Mouse (Mus musculus) CH12.LX (cell line): ENCODE measurements at regions not wholly inside any gene's neighbourhood (a gene's known extent, or its start where the extent isn't known, plus 50 kb on each side); places are given as distances from the start of the nearest gene placed in this dataset.

Source experiments
- DNase-seq: peaks from one replicate; pipeline ENCODE4 v3.0.0-alpha.2; 2013; ENCODE audit errors: extremely low read depth
- H3K27ac ChIP-seq: 2 replicates; pipeline ENCODE4 v1.5.1; 2012; ENCODE audit warnings: low read depth, mild to moderate bottlenecking, control low read depth, moderate library complexity; ENCODE audit not compliant: insufficient read depth
- H3K27me3 ChIP-seq: replicated peaks from 2 replicates; pipeline ENCODE3; 2012; ENCODE audit warnings: inconsistent platforms
- H3K36me3 ChIP-seq, 2 experiments: replicated peaks in 1 of 2; 2 replicates each; pipeline versions ENCODE3 to v1.6.1; 2012; ENCODE audit warnings: inconsistent platforms in 1 of 2, low read length in 1 of 2, mild to moderate bottlenecking in 1 of 2, mixed read lengths in 1 of 2, moderate library complexity in 1 of 2; ENCODE audit not compliant: control insufficient read depth in 1 of 2, insufficient read depth in 1 of 2
- H3K4me1 ChIP-seq, 2 experiments: 2 replicates each; pipeline ENCODE4 v1.6.1; 2012; ENCODE audit warnings: inconsistent platforms in 1 of 2, moderate library complexity in 1 of 2; ENCODE audit not compliant: insufficient read depth in 2 of 2, control insufficient read depth in 1 of 2
- H3K4me2 ChIP-seq: 2 replicates; pipeline ENCODE4 v1.6.1; 2012; ENCODE audit warnings: low read depth, mild to moderate bottlenecking, control low read depth; ENCODE audit not compliant: poor library complexity, insufficient read depth, severe bottlenecking
- H3K4me3 ChIP-seq, 3 experiments: fragments of 150-350 bp in 1 of 3; sonication (generic) in 1 of 3; replicated peaks in 1 of 3; 2 replicates each; pipeline versions ENCODE3 to v1.5.1; 2011 to 2012; ENCODE audit warnings: low read depth in 2 of 3, low read length in 2 of 3, mild to moderate bottlenecking in 2 of 3, moderate library complexity in 2 of 3, control low read depth in 1 of 3, improper control_type of control experiment in 1 of 3, inconsistent platforms in 1 of 3, mixed read lengths in 1 of 3; ENCODE audit not compliant: poor library complexity in 1 of 3
- H3K79me2 ChIP-seq: replicated peaks from 2 replicates; pipeline ENCODE4 v1.6.1; 2012; ENCODE audit warnings: mild to moderate bottlenecking, moderate library complexity; ENCODE audit not compliant: control insufficient read depth, poor library complexity, insufficient read depth, severe bottlenecking; ENCODE audit errors: extremely low read depth
- H3K9ac ChIP-seq: 2 replicates; pipeline ENCODE4 v1.6.1; 2012; ENCODE audit warnings: low read depth, mild to moderate bottlenecking, control low read depth, moderate library complexity; ENCODE audit not compliant: insufficient read depth
- H3K9me3 ChIP-seq: replicated peaks from 2 replicates; pipeline ENCODE3; 2012; ENCODE audit warnings: low read length, inconsistent platforms, mixed read lengths
- BHLHE40 ChIP-seq: IDR thresholded peaks from 2 replicates; pipeline ENCODE4 v1.6.1; 2011; ENCODE audit warnings: mild to moderate bottlenecking, low read depth, low read length, improper control_type of control experiment
- CTCF ChIP-seq, 2 experiments: IDR thresholded peaks in 1 of 2; conservative IDR thresholded peaks in 1 of 2; 2 replicates each; pipeline ENCODE4 v1.5.1; 2011 to 2012; ENCODE audit warnings: low read depth in 2 of 2, low read length in 2 of 2, improper control_type of control experiment in 1 of 2, inconsistent platforms in 1 of 2, mild to moderate bottlenecking in 1 of 2, moderate library complexity in 1 of 2
- E2F4 ChIP-seq: IDR thresholded peaks from 2 replicates; pipeline ENCODE4 v1.6.1; 2011; ENCODE audit warnings: low read depth, low read length, improper control_type of control experiment; ENCODE audit not compliant: insufficient replicate concordance
- ETS1 ChIP-seq: conservative IDR thresholded peaks from 2 replicates; pipeline ENCODE4 v1.6.1; 2012; ENCODE audit warnings: low read depth, mild to moderate bottlenecking, inconsistent platforms, low read length, improper control_type of control experiment, moderate library complexity
- GABPA ChIP-seq: IDR thresholded peaks from 2 replicates; pipeline ENCODE4 v1.6.1; 2012; ENCODE audit warnings: low read depth, low read length, improper control_type of control experiment, inconsistent platforms; ENCODE audit not compliant: insufficient replicate concordance
- HCFC1 ChIP-seq: IDR thresholded peaks from 2 replicates; pipeline ENCODE4 v1.6.1; 2012; ENCODE audit warnings: low read depth, mild to moderate bottlenecking, inconsistent platforms, low read length, improper control_type of control experiment
- JUN ChIP-seq: IDR thresholded peaks from 2 replicates; pipeline ENCODE4 v1.6.1; 2011; ENCODE audit warnings: low read depth, mild to moderate bottlenecking, low read length, improper control_type of control experiment, moderate library complexity; ENCODE audit not compliant: insufficient read depth
- JUND ChIP-seq: conservative IDR thresholded peaks from 2 replicates; pipeline ENCODE4 v1.6.1; 2011; ENCODE audit warnings: low read depth, low read length, improper control_type of control experiment
- MAFK ChIP-seq: IDR thresholded peaks from 2 replicates; pipeline ENCODE4 v1.6.1; 2011; ENCODE audit warnings: low read length, improper control_type of control experiment; ENCODE audit not compliant: insufficient replicate concordance
- MAX ChIP-seq: IDR thresholded peaks from 2 replicates; pipeline ENCODE4 v1.6.1; 2011; ENCODE audit warnings: low read length, improper control_type of control experiment
- MAZ ChIP-seq: IDR thresholded peaks from 2 replicates; pipeline ENCODE4 v1.6.1; 2012; ENCODE audit warnings: low read depth, mild to moderate bottlenecking, inconsistent platforms, low read length, improper control_type of control experiment, moderate library complexity
- MXI1 ChIP-seq: IDR thresholded peaks from 2 replicates; pipeline ENCODE4 v1.6.1; 2011; ENCODE audit warnings: mild to moderate bottlenecking, low read depth, low read length, improper control_type of control experiment
- NRF1 ChIP-seq: IDR thresholded peaks from 2 replicates; pipeline ENCODE4 v1.6.1; 2014; ENCODE audit warnings: low read depth, mild to moderate bottlenecking, inconsistent platforms, low read length, improper control_type of control experiment, moderate library complexity
- POLR2A ChIP-seq: IDR thresholded peaks from 2 replicates; pipeline ENCODE4 v1.6.1; 2011; ENCODE audit warnings: low read depth, mild to moderate bottlenecking, improper control_type of control experiment, low read length
- POLR2AphosphoS2 ChIP-seq: IDR thresholded peaks from 2 replicates; pipeline ENCODE4 v1.6.1; 2011; ENCODE audit warnings: low read depth, low read length, improper control_type of control experiment
- RAD21 ChIP-seq: IDR thresholded peaks from 2 replicates; pipeline ENCODE4 v1.6.1; 2011; ENCODE audit warnings: low read depth, mild to moderate bottlenecking, low read length, improper control_type of control experiment, moderate library complexity
- RCOR1 ChIP-seq: conservative IDR thresholded peaks from 2 replicates; pipeline ENCODE4 v1.6.1; 2012; ENCODE audit warnings: low read depth, mild to moderate bottlenecking, inconsistent platforms, low read length, improper control_type of control experiment
- SIN3A ChIP-seq: IDR thresholded peaks from 2 replicates; pipeline ENCODE4 v1.6.1; 2012; ENCODE audit warnings: low read length, improper control_type of control experiment, inconsistent platforms
- SMC3 ChIP-seq: IDR thresholded peaks from 2 replicates; pipeline ENCODE4 v1.6.1; 2011; ENCODE audit warnings: low read depth, low read length, improper control_type of control experiment
- TBP ChIP-seq: conservative IDR thresholded peaks from 2 replicates; pipeline ENCODE4 v1.6.1; 2011; ENCODE audit warnings: low read depth, low read length, improper control_type of control experiment
- TCF12 ChIP-seq: IDR thresholded peaks from 2 replicates; pipeline ENCODE4 v1.6.1; 2014; ENCODE audit warnings: low read depth, mild to moderate bottlenecking, inconsistent platforms, low read length, improper control_type of control experiment
- USF1 ChIP-seq: IDR thresholded peaks from 2 replicates; pipeline ENCODE4 v1.6.1; 2014; ENCODE audit warnings: low read depth, mild to moderate bottlenecking, inconsistent platforms, low read length, improper control_type of control experiment
- ZC3H11A ChIP-seq: IDR thresholded peaks from 2 replicates; pipeline ENCODE4 v1.6.1; 2012; ENCODE audit warnings: low read depth, mild to moderate bottlenecking, inconsistent platforms, low read length, improper control_type of control experiment
- ZKSCAN1 ChIP-seq: IDR thresholded peaks from 2 replicates; pipeline ENCODE4 v1.6.1; 2012; ENCODE audit warnings: low read depth, inconsistent platforms, low read length, improper control_type of control experiment, borderline replicate concordance
- ZMIZ1 ChIP-seq: IDR thresholded peaks from 2 replicates; pipeline ENCODE4 v1.6.1; 2012; ENCODE audit warnings: low read depth, mild to moderate bottlenecking, inconsistent platforms, low read length, improper control_type of control experiment
- dilution Hi-C: fragments of 300-500 bp; cut with MboI; formaldehyde crosslinking; loops from 2 replicates; pipeline ENCODE4 v1.14.3; 2020; ENCODE audit warnings: low sequenced_read_pairs; ENCODE audit not compliant: extremely low pct_unique_long_range_greater_than_20kb, extremely low pct_ligation_motif_present
- in situ Hi-C: fragments of 300-500 bp; cut with MboI; formaldehyde crosslinking; loops from 3 replicates; pipeline ENCODE4 v1.14.3; 2019; ENCODE audit warnings: low sequenced_read_pairs, low pct_ligation_motif_present, low pct_unique_long_range_greater_than_20kb, mixed read lengths

GRCm38 (mm10) chr16:76591956-76592768 lies 218.5 kb upstream of the Nrip1 start:
- no peaks in the 10 kb centered on the region for H3K79me2 ChIP-seq
- in situ Hi-C loops (no loop called here), dilution Hi-C loops (no loop called here)
- H3K4me1 ChIP-seq: no peaks in the 10 kb centered on the region
- no peaks in the 10 kb centered on the region for H3K36me3 ChIP-seq
- no peak overlapping the region for H3K9ac ChIP-seq
- H3K9me3 ChIP-seq: peaks cover 61% of the 10 kb centered on the region
- H3K27me3 ChIP-seq: no peaks in the 10 kb centered on the region
- H3K4me2 ChIP-seq: no peak overlapping the region
- no peak for DNase-seq
- H3K27ac ChIP-seq: no peak overlapping the region
- TF ChIP-seq SMC3 (no peak), ZKSCAN1 (no peak), TCF12 (no peak), MAX (no peak), E2F4 (no peak), ZMIZ1 (no peak)
- no peak overlapping the region for H3K4me3 ChIP-seq

GRCm38 (mm10) chr16:76589791-76590190 lies 216.2 kb upstream of the Nrip1 start:
- H3K9me3 ChIP-seq: peaks cover 76% of the 10 kb centered on the region
- no peak overlapping the region for H3K4me2 ChIP-seq
- no peaks in the 10 kb centered on the region for H3K27me3 ChIP-seq
- in situ Hi-C loops (no loop called here), dilution Hi-C loops (no loop called here)
- H3K4me1 ChIP-seq: no peaks in the 10 kb centered on the region
- no peak overlapping the region for H3K4me3 ChIP-seq
- H3K9ac ChIP-seq: no peak overlapping the region
- H3K79me2 ChIP-seq: no peaks in the 10 kb centered on the region
- H3K36me3 ChIP-seq: no peaks in the 10 kb centered on the region
- no peak for DNase-seq
- no peak overlapping the region for H3K27ac ChIP-seq
- TF ChIP-seq JUND (no peak), CTCF (conservative IDR thresholded peaks at IDR 0.05 in 1 of 2, IDR thresholded peaks at IDR 0.05 in 1 of 2; ENCODE audit: low read depth in 2 of 2, low read length in 2 of 2) (no peak), MXI1 (no peak), E2F4 (no peak), RCOR1 (no peak), JUN (no peak), MAFK (no peak), MAZ (no peak), RAD21 (no peak), HCFC1 (no peak), POLR2A (no peak), BHLHE40 (no peak), POLR2AphosphoS2 (no peak), TBP (no peak), USF1 (no peak), SIN3A (no peak), GABPA (no peak), NRF1 (no peak), ZC3H11A (no peak), ETS1 (no peak)
